Mouse (Mus musculus): ENCODE measurements around the gene BC100530.
"Not testable (repeated sequence)": the region's sequence is repeated elsewhere in the genome, so short reads cannot be mapped to it uniquely, and the experiment has no call there.

The BC100530 gene

GRCm38 (mm10) chr16:36367648-36368047 lies at the start of gene BC100530:
BC100530 (minus strand) TSS chr16:36367748.
- DNase-seq (ENCODE audit: low spot score) = not testable (repeated sequence)

GRCm38 (mm10) chr16:36408357-36408756 lies 40.8 kb upstream of the BC100530 start, which contains the start of gene Stfa2:
Stfa2 (minus strand) TSS chr16:36408457.
- DNase-seq (ENCODE audit: low spot score) = no peak

GRCm38 (mm10) chr16:36389060-36389459 lies 21.5 kb upstream of the BC100530 start:
- no peak for DNase-seq (ENCODE audit: low spot score)

- DNase-seq (ENCODE audit: low spot score) = no peak
These were observed 30.4 kb downstream of the BC100530 start for GRCm38 (mm10) chr16:36337171-36337570.

- DNase-seq (ENCODE audit: low spot score) = no peak
These were observed 33.3 kb downstream of the BC100530 start, which contains the start of gene BC117090 for GRCm38 (mm10) chr16:36334232-36334631. BC117090 (minus strand) TSS chr16:36334332.

- no peak for DNase-seq (ENCODE audit: low spot score)
These were observed 48.3 kb downstream of the BC100530 start for GRCm38 (mm10) chr16:36319286-36319685.

GRCm38 (mm10) chr16:36316111-36316510 lies 51.4 kb downstream of the BC100530 start:
- not testable (repeated sequence) for DNase-seq (ENCODE audit: low spot score)

Data from embryo, embryonic 10 days (tissue).